Mouse (Mus musculus) lung, embryonic 15.5 days (tissue): ENCODE results near the gene Slc25a12. TPM values are rescaled to one million over a fixed set of nuclear protein-coding genes. Genes with fewer than 3 reads are reported as not detected.

Experiments used
- ATAC-seq: fragments of 200-750 bp; cut with Nextera tagmentation; 2 replicates; pipeline ENCODE4 v1.8.0; 2017; ENCODE audit warnings: moderate number of reproducible peaks, borderline replicate concordance; ENCODE audit not compliant: low FRiP score, low TSS enrichment; ENCODE audit errors: extremely low read depth
- H3K27ac ChIP-seq: fragments of 300-500 bp; sonication (generic); 2 replicates; pipeline ENCODE4 v1.5.1; 2015; ENCODE audit warnings: moderate library complexity, mild to moderate bottlenecking, inconsistent platforms
- H3K27me3 ChIP-seq: fragments of 300-500 bp; sonication (generic); 2 replicates; pipeline ENCODE4 v1.6.1; 2015; ENCODE audit warnings: inconsistent platforms
- H3K36me3 ChIP-seq: fragments of 300-500 bp; sonication (generic); 2 replicates; pipeline ENCODE4 v1.6.1; 2015; ENCODE audit warnings: inconsistent platforms
- H3K4me1 ChIP-seq: fragments of 300-500 bp; sonication (generic); 2 replicates; pipeline ENCODE4 v1.6.1; 2015; ENCODE audit warnings: inconsistent platforms
- H3K4me2 ChIP-seq: fragments of 300-500 bp; sonication (generic); 2 replicates; pipeline ENCODE4 v1.6.1; 2015; ENCODE audit warnings: inconsistent platforms, mild to moderate bottlenecking, moderate library complexity
- H3K4me3 ChIP-seq: fragments of 300-500 bp; sonication (generic); 2 replicates; pipeline ENCODE4 v1.5.1; 2015; ENCODE audit warnings: mild to moderate bottlenecking, inconsistent platforms
- H3K9ac ChIP-seq: fragments of 300-500 bp; sonication (generic); 2 replicates; pipeline ENCODE4 v1.6.1; 2015; ENCODE audit warnings: inconsistent platforms
- H3K9me3 ChIP-seq: fragments of 300-500 bp; sonication (generic); 2 replicates; pipeline ENCODE4 v1.6.1; 2016; ENCODE audit warnings: inconsistent platforms
- WGBS: fragments of 180-500 bp; shearing (Covaris S2); methylation state at CpG from one replicate; pipeline ENCODE4 v1.1.7; 2015; 5-methylcytosine and 5-hydroxymethylcytosine counted together
- polyA plus RNA-seq: library from polyadenylated mRNA; unstranded; fragments of >200 nt; fragmentation: Nextera tagmentation; extraction: Ambion mirVana; gene quantifications from 2 replicates; pipeline ENCODE4 v1.2.1, GENCODE M21; 2015

Slc25a12 gene
- polyA plus RNA-seq, 1 experiment from 2014 or later, result 35.4 TPM

GRCm38 (mm10) chr2:71347160-71347559, 20.4 kb downstream of the Slc25a12 start:
- Histone ChIP-seq H3K9ac (no peak overlapping the region), H3K27ac (no peak overlapping the region), H3K4me3 (no peak overlapping the region), H3K4me1 (no peaks in the 10 kb centered on the region), H3K9me3 (no peaks in the 10 kb centered on the region), H3K4me2 (no peak overlapping the region), H3K36me3 (no peaks in the 10 kb centered on the region), H3K27me3 (no peaks in the 10 kb centered on the region)
- 84% methylated on average over 10 of the region's 10 CpGs for WGBS
- ATAC-seq, result no peak

GRCm38 (mm10) chr2:71343884-71344640, 23.5 kb downstream of the Slc25a12 start:
- no peaks in the 10 kb centered on the region for H3K9me3 ChIP-seq
- H3K27ac ChIP-seq, result no peak overlapping the region
- no peak for ATAC-seq
- H3K27me3 ChIP-seq, result no peaks in the 10 kb centered on the region
- WGBS, result 92% methylated on average over 10 of the region's 10 CpGs
- H3K36me3 ChIP-seq, result no peaks in the 10 kb centered on the region
- no peak overlapping the region for H3K9ac ChIP-seq
- H3K4me2 ChIP-seq, result no peak overlapping the region
- H3K4me3 ChIP-seq, result no peak overlapping the region
- H3K4me1 ChIP-seq, result no peaks in the 10 kb centered on the region

- H3K4me3 ChIP-seq, result no peak overlapping the region
- 57% methylated on average over 5 of the region's 5 CpGs for WGBS
- no peak overlapping the region for H3K4me2 ChIP-seq
- H3K9ac ChIP-seq, result no peak overlapping the region
- H3K27ac ChIP-seq, result no peak overlapping the region
- ATAC-seq, result no peak
- H3K4me1 ChIP-seq, result no peaks in the 10 kb centered on the region
- H3K9me3 ChIP-seq, result no peaks in the 10 kb centered on the region
- H3K36me3 ChIP-seq, result no peaks in the 10 kb centered on the region
- H3K27me3 ChIP-seq, result no peaks in the 10 kb centered on the region
Measured at GRCm38 (mm10) chr2:71340126-71340525, 27.4 kb downstream of the Slc25a12 start.

GRCm38 (mm10) chr2:71338145-71338796, 29.3 kb downstream of the Slc25a12 start:
- Histone ChIP-seq H3K4me1 (no peaks in the 10 kb centered on the region), H3K4me3 (no peak overlapping the region), H3K9ac (no peak overlapping the region), H3K27me3 (no peaks in the 10 kb centered on the region), H3K36me3 (no peaks in the 10 kb centered on the region), H3K9me3 (no peaks in the 10 kb centered on the region), H3K4me2 (no peak overlapping the region), H3K27ac (no peak overlapping the region)
- 79% methylated on average over 12 of the region's 12 CpGs for WGBS
- ATAC-seq, result no peak

- ATAC-seq, result no peak
- no peaks in the 10 kb centered on the region for H3K4me1 ChIP-seq
- H3K4me3 ChIP-seq, result no peak overlapping the region
- no peaks in the 10 kb centered on the region for H3K27me3 ChIP-seq
- H3K4me2 ChIP-seq, result no peak overlapping the region
- no peak overlapping the region for H3K27ac ChIP-seq
- no peak overlapping the region for H3K9ac ChIP-seq
- no peaks in the 10 kb centered on the region for H3K36me3 ChIP-seq
- H3K9me3 ChIP-seq, result no peaks in the 10 kb centered on the region
- 88% methylated on average over 6 of the region's 6 CpGs for WGBS
Measured at GRCm38 (mm10) chr2:71336631-71337030, 30.9 kb downstream of the Slc25a12 start.

GRCm38 (mm10) chr2:71336209-71336608, 31.3 kb downstream of the Slc25a12 start:
- H3K9ac ChIP-seq, result no peak overlapping the region
- H3K4me1 ChIP-seq, result no peaks in the 10 kb centered on the region
- no peaks in the 10 kb centered on the region for H3K27me3 ChIP-seq
- ATAC-seq, result no peak
- no peak overlapping the region for H3K4me3 ChIP-seq
- no peak overlapping the region for H3K4me2 ChIP-seq
- 72% methylated on average over 5 of the region's 6 CpGs for WGBS
- H3K9me3 ChIP-seq, result no peaks in the 10 kb centered on the region
- no peaks in the 10 kb centered on the region for H3K36me3 ChIP-seq
- H3K27ac ChIP-seq, result no peak overlapping the region

- H3K9me3 ChIP-seq, result no peaks in the 10 kb centered on the region
- 90% methylated on average over 22 of the region's 22 CpGs for WGBS
- no peaks in the 10 kb centered on the region for H3K27me3 ChIP-seq
- H3K9ac ChIP-seq, result no peak overlapping the region
- no peak overlapping the region for H3K27ac ChIP-seq
- H3K4me2 ChIP-seq, result no peak overlapping the region
- no peaks in the 10 kb centered on the region for H3K36me3 ChIP-seq
- no peak overlapping the region for H3K4me3 ChIP-seq
- H3K4me1 ChIP-seq, result no peaks in the 10 kb centered on the region
- ATAC-seq, result no peak
Measured at GRCm38 (mm10) chr2:71333986-71334822, 33.3 kb downstream of the Slc25a12 start.

- Histone ChIP-seq H3K9me3 (no peaks in the 10 kb centered on the region), H3K4me1 (0 out of 2 replicates have a peak, but pooled peaks cover 3% of the 10 kb centered on the region), H3K4me3 (no peak overlapping the region), H3K36me3 (no peaks in the 10 kb centered on the region), H3K27ac (no peak overlapping the region), H3K4me2 (no peak overlapping the region), H3K27me3 (no peaks in the 10 kb centered on the region), H3K9ac (no peak overlapping the region)
- WGBS, result 94% methylated on average over 3 of the region's 3 CpGs
- no peak for ATAC-seq
Measured at GRCm38 (mm10) chr2:71329761-71330160, 37.8 kb downstream of the Slc25a12 start.

GRCm38 (mm10) chr2:71328391-71329160, 39.0 kb downstream of the Slc25a12 start:
- H3K36me3 ChIP-seq, result no peaks in the 10 kb centered on the region
- 51% methylated on average over 15 of the region's 15 CpGs for WGBS

GRCm38 (mm10) chr2:71327715-71328114, 39.8 kb downstream of the Slc25a12 start:
- no peak overlapping the region for H3K27ac ChIP-seq
- H3K9me3 ChIP-seq, result no peaks in the 10 kb centered on the region
- no peak for ATAC-seq
- no peak overlapping the region for H3K4me2 ChIP-seq
- no peak overlapping the region for H3K4me3 ChIP-seq
- H3K9ac ChIP-seq, result no peak overlapping the region
- H3K27me3 ChIP-seq, result no peaks in the 10 kb centered on the region
- WGBS, result 63% methylated on average over 2 of the region's 2 CpGs
- 0 out of 2 replicates have a peak, but pooled peaks cover 3% of the 10 kb centered on the region for H3K4me1 ChIP-seq
- 0 out of 2 replicates have a peak, but pooled peaks cover 3% of the 10 kb centered on the region for H3K36me3 ChIP-seq

More at GRCm38 (mm10) chr2:71328391-71329160, 39.0 kb downstream of the Slc25a12 start:
- ATAC-seq, result no peak
- no peak overlapping the region for H3K9ac ChIP-seq
- 0 out of 2 replicates have a peak, but pooled peaks cover 3% of the 10 kb centered on the region for H3K4me1 ChIP-seq
- H3K27ac ChIP-seq, result no peak overlapping the region
- H3K27me3 ChIP-seq, result no peaks in the 10 kb centered on the region
- H3K9me3 ChIP-seq, result no peaks in the 10 kb centered on the region
- H3K4me2 ChIP-seq, result no peak overlapping the region
- H3K4me3 ChIP-seq, result no peak overlapping the region

- H3K4me1 ChIP-seq, result 0 out of 2 replicates have a peak, but pooled peaks cover 3% of the 10 kb centered on the region
- H3K27me3 ChIP-seq, result no peaks in the 10 kb centered on the region
- no peak for ATAC-seq
- H3K4me2 ChIP-seq, result no peak overlapping the region
- 60% methylated on average over 11 of the region's 11 CpGs for WGBS
- H3K27ac ChIP-seq, result no peak overlapping the region
- H3K36me3 ChIP-seq, result 0 out of 2 replicates have a peak, but pooled peaks cover 5% of the 10 kb centered on the region
- H3K9me3 ChIP-seq, result no peaks in the 10 kb centered on the region
- no peak overlapping the region for H3K4me3 ChIP-seq
- no peak overlapping the region for H3K9ac ChIP-seq
Measured at GRCm38 (mm10) chr2:71326766-71327464, 40.6 kb downstream of the Slc25a12 start.
